Mouse (Mus musculus) layer of hippocampus, postnatal 25 days (tissue): ENCODE results near the gene Zbed6. TPM values are rescaled to one million over a fixed set of nuclear protein-coding genes. Genes with fewer than 3 reads are reported as not detected.

Experiments
- DNase-seq, 2 experiments: peaks; one replicate each; pipeline ENCODE4 v3.0.0; 2022; ENCODE audit warnings: mixed read lengths in 2 of 2, low spot score in 1 of 2; ENCODE audit errors: extremely low spot score in 1 of 2
- total RNA-seq, 2 experiments: library from RNA; stranded (reverse); gene quantifications; 2 replicates each; pipeline ENCODE4 v1.2.3; 2021

The Zbed6 gene
- total RNA-seq, 2 experiments from 2014 or later = 6.0 to 6.6 TPM

DNA sequence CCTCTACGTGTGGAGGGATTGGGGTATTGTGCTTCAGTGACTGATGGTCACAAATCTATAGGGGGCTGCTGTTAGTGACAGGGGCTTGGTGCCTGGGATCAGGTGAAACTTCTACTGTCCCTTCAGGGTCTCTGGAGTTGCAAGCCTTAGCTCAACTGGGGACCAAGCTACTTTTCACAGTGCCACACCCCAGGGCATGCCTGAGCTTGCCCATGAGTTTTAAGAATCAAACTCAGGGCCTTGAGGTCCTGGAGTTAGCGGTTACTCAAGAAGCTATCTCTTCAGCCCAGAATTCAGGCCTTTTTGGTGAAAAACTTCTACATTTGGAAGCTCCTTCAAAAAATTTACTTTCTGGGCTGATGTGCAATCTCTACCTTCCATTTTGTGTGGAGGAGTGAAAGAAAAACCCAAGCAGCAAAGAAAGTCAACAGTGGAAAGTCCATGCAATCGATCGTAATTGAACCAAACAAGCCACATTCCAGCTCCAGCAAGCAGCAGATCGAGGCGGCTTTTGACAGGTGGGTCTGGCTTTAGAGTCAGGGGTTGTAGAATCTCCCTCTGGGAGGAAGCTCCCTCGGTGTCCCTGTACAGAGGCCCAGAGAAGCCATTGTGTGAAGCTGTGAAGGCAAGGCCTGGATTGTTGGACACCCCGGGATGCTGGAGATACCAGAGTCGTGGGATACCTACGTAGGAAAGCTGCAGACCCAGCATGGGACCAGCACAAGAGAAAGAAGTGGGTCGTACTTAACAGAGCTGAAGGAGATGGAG lies 3.7 kb upstream of the Zbed6 start:
- DNase-seq = no peak

DNA sequence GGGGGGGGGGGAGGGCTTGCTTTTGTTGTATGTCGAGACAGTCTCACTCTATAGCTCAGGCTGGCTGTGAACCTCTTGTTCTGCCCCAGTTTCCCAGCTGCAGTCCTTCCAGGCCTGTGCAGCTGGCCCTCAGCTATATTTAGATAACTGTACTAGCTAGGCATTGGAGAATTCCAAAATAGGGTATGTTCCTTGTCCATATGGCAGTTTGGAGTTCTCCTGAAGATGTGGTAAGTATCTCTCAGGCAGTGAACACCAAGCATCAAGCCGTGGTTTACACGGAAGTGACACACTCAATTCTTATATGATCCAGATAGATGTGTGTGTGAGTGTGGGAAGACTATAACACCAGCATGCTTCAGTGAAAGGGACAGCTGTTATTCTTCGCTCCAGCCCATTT lies 2.7 kb upstream of the Zbed6 start:
- DNase-seq = no peak

GRCm38 (mm10) chr1:133662941-133663340 lies 2.3 kb upstream of the Zbed6 start:
- no peak for DNase-seq

GRCm38 (mm10) chr1:133661203-133661933 lies 683 bp upstream of the Zbed6 start, which contains the start of gene Gm38394:
Gene Gm38394, minus strand, starts transcription at chr1:133661318.
- DNase-seq = peak; percentile 78 to 80

DNA sequence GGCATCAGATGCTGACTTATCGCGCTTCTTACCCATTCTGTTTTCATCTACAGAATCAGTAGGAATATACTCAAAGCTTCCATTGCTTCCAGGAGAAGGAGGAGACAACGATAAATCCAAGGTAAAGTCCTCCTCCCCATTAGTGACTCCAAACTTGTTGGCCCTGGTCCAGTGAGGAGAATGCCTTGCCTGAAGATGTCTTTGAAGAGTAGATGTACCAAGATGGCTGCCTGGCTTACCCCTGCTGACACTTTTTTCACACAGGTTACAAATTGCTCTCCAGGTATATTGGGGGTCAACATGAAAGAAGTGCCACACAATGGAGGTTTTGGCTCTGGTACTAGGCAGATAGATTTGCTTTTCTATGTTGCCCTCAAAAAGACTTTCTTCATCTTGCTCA lies 1.8 kb downstream of the Zbed6 start:
- DNase-seq = no peak

- DNase-seq = no peak
Observed at GRCm38 (mm10) chr1:133656811-133657210, 3.9 kb downstream of the Zbed6 start.

- DNase-seq = no peak
Observed at GRCm38 (mm10) chr1:133653033-133653432, 7.7 kb downstream of the Zbed6 start.

GRCm38 (mm10) chr1:133650288-133651055 lies 10.2 kb downstream of the Zbed6 start:
- no peak for DNase-seq

DNA sequence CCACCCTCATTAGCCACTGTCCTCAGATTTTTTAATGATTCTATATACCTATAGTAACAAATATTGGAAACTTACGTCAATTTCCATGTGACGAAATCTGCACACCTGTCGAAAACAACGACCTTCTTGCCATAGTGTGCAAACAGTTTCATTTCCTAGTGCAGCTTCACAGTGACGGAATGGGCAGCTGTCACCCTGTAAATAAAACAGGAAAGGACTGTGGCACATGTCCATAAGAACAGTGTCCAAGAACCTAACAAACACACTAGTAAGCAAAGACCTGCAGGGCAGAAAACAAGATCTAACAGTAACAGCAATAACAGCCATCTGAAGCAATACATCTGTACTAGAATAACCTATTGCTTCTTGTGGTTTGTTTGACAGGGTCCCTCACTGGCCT lies 15.0 kb downstream of the Zbed6 start:
- DNase-seq = no peak

GRCm38 (mm10) chr1:133641163-133641562 lies 19.5 kb downstream of the Zbed6 start:
- no peak for DNase-seq

GRCm38 (mm10) chr1:133638517-133638916 lies 22.2 kb downstream of the Zbed6 start:
- DNase-seq = no peak

- DNase-seq = no peak
Observed at GRCm38 (mm10) chr1:133632168-133632567, 28.5 kb downstream of the Zbed6 start.

- DNase-seq = no peak
Observed at GRCm38 (mm10) chr1:133625052-133625451, 35.6 kb downstream of the Zbed6 start.

DNA sequence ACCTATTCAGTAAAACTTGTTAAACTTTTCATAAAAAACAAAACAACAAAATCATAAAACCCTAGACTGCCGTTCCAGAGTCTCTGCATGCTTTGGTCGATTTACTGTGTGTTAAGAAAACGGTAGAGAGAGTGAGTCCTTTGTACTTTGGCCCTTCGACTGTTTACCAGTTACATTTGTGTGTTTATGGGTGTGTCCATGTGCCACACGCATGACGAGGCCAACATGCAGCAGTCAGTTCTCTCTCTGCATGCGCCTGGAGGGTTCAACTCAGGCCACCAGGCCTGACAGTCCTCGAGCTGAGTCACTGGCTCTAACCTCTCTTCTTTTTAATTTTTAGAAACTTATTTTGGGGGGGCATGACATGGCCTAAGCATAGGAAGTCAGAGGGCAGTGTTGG lies 42.4 kb downstream of the Zbed6 start:
- no peak for DNase-seq

DNA sequence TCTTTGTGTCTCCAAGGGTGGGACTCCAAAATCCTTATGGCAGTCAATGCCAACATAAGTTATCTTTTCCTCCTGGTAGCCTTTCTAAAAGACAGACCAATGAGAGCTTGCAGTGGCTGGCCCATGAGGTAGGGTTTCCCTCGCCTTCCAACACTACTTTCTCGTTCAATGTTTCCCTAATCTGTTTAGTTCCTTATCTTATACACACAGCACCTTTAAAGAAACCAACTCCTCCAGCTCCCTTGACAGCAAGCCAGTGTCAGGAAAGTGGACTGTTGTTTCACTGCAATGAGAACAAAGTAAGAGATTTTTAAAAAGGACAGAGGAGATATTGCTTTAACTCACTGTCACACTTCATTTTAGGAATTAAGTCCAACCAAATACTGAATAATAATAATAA lies 42.8 kb downstream of the Zbed6 start:
- no peak for DNase-seq

DNA sequence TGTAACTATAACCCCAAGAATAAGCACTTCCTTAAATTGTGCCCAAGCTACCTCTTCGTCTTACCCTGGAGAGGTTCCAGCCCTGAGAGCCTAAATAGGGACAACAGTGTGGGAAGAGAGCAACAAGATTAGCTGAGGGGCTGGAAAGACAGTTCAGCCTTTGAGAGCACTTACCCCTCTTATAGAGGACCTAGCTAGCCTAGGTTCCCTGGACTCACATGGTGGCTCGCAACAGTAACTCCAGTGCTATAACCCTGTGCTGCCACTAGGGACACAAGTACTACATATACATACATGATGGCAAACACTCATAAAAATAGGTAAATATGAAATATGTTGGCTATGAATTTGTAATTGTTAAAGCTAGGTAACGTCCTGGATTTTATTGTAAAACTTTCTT lies 46.9 kb downstream of the Zbed6 start:
- DNase-seq = no peak

- no peak for DNase-seq
Observed at GRCm38 (mm10) chr1:133611436-133611835, 49.2 kb downstream of the Zbed6 start.

- no peak for DNase-seq
Observed at GRCm38 (mm10) chr1:133610601-133611000, 50.1 kb downstream of the Zbed6 start.

DNA sequence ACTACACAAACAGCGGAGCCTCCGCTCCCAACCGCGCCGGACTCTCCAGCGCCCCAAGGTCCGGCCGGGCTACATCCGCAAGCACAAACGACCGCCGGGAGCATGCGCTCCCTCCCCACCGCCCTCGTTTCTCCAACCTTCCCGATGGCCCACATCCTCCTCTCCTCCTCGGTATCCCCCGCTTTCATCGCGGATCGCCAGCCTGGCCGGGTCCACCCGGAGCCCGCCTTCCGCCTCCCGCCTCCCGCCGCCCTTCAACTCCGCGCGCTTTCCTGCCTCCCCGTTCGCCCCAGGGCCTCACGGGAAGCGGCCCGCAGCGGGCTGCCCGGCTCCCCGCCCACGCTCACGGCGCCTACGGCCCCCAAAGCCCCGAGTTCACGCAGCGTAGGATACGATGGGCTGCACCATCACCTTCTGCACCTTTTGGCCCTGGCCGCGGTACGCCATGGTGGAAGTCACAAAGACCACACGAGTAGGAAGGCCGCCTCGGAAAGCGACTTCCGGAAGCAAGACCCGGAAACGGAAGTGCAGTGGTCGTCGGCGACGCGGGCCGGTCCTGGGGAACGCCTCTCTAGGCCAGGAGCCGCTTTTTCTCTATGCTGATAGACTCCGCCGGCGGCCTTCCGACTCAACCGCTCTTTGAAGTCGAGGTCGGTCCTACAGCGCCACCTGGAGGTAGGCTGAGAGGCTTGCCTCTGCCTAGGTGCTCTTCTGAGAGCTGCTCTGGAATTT lies 50.7 kb downstream of the Zbed6 start, which contains the start of gene Snrpe:
Gene Snrpe (minus strand): TSS at position 521 of the 732 bp plus-strand sequence.
- peak; percentile 85 to 97 for DNase-seq
